Mouse (Mus musculus): Measurements from ENCODE around the gene Arfip1. TPM values are rescaled to one million over a fixed set of nuclear protein-coding genes. Genes with fewer than 3 reads are reported as not detected.
"Not testable (repeated sequence)": the region's sequence is repeated elsewhere in the genome, so short reads cannot be mapped to it uniquely, and the experiment has no call there.

Arfip1 gene
- total and polyA plus RNA-seq, 3 experiments, result 5.6 to 14.8 (median 14.8) TPM

DNA sequence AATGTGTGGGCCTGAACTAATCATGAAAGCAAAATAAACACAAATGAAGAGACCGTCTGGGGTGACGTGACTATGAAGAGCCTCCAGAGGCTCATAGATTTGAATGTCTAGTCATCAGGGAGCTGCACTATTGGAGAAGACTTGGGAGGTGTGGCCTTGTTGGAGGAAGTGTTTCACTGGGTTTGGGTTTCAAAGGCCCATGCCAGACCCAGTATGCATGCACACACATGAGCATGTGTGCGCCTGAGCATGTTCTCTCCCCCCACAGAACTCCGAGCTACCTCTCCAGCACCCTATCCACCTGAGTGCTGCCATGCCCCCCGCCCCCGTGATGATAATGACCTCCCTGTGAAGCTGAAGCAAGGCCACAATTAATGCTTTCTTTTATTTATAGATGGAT is 12.8 kb downstream of the Arfip1 start:
- H3K36me3 ChIP-seq (ENCODE audit: control insufficient read depth, insufficient read depth, low read length), result no peaks in the 10 kb centered on the region; the same call in 1 of the 2 replicates
- H3K27ac ChIP-seq, result no peak overlapping the region
- TF ChIP-seq POLR2A (IDR thresholded peaks at IDR 0.05; ENCODE audit: insufficient read depth, low read depth, low read length), result no peak
- TF ChIP-seq CTCF (IDR thresholded peaks at IDR 0.05), result no peak
- no peak for TF ChIP-seq EP300 (IDR thresholded peaks at IDR 0.05; ENCODE audit: insufficient read depth, low read depth, low read length)
- H3K27me3 ChIP-seq (ENCODE audit: control insufficient read depth, insufficient read depth, low read length), result no peaks in the 10 kb centered on the region
- WGBS, result 80% methylated on average over 6 of the region's 6 CpGs
- intact Hi-C loops (cut with DNase I), result no loop called here
- no peak overlapping the region for H3K9ac ChIP-seq (ENCODE audit: low read depth, low read length)
- no peak for DNase-seq
- peaks cover 4% of the 10 kb centered on the region for H3K79me2 ChIP-seq (replicated peaks; ENCODE audit: control insufficient read depth, insufficient read depth, low read length)
- H3K4me3 ChIP-seq, result no peak overlapping the region
- H3K4me1 ChIP-seq (ENCODE audit: control insufficient read depth, insufficient read depth, low read length), result peaks cover 7% of the 10 kb centered on the region

DNA sequence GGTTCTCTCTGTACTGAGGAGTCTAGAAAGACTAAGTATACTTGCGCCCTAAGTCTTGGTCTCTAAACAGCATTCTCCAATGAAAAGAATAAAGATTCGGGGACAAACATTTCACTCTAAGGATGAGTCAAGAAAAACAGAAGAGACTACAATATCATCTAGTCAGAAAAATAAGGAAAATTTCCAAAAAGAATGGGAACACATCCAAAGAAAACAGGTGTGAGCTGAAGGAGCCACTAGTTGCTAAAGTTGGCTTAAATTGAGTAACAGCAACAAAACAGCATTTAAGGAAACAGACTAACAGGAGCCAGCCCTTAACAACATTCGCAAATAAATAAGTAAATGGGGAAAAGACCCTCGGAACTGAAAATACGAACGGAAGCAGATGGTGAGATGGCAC is 13.9 kb downstream of the Arfip1 start:
- H3K9ac ChIP-seq (ENCODE audit: low read depth, low read length), result no peak overlapping the region
- WGBS, result 74% methylated on average over 6 of the region's 6 CpGs
- H3K4me3 ChIP-seq, result no peak overlapping the region
- peaks cover 4% of the 10 kb centered on the region for H3K79me2 ChIP-seq (replicated peaks; ENCODE audit: control insufficient read depth, insufficient read depth, low read length)
- TF ChIP-seq CTCF (IDR thresholded peaks at IDR 0.05) (no peak), EP300 (IDR thresholded peaks at IDR 0.05; ENCODE audit: insufficient read depth, low read depth, low read length) (no peak), POLR2A (IDR thresholded peaks at IDR 0.05; ENCODE audit: insufficient read depth, low read depth, low read length) (no peak)
- no peak overlapping the region for H3K27ac ChIP-seq
- H3K4me1 ChIP-seq (ENCODE audit: control insufficient read depth, insufficient read depth, low read length), result peaks cover 8% of the 10 kb centered on the region
- intact Hi-C loops (cut with DNase I), result no loop called here
- no peaks in the 10 kb centered on the region for H3K27me3 ChIP-seq (ENCODE audit: control insufficient read depth, insufficient read depth, low read length)
- no peak for DNase-seq
- peaks cover 6% of the 10 kb centered on the region for H3K36me3 ChIP-seq (ENCODE audit: control insufficient read depth, insufficient read depth, low read length)

DNA sequence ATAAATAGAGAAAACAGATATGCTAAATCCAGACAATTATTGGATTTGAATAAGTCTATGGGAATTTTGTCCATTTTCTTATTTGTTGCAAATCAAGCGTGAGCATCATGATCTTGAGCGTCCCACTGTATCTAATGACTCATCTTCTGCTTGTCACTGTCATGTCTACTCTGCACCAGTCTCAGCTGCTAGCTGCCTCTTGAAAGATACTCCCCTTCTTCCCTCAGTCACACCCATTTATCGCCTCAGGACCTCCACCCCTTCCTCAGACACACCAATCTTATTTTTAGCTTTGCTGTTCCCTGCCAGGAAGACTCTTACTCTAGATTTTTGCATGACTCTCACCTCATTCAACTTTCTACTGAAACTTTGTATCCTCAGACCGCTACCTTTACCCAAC is 19.0 kb downstream of the Arfip1 start:
- Histone ChIP-seq H3K27ac (no peak overlapping the region), H3K4me3 (no peak overlapping the region), H3K4me1 (ENCODE audit: control insufficient read depth, insufficient read depth, low read length) (peaks cover 11% of the 10 kb centered on the region), H3K36me3 (ENCODE audit: control insufficient read depth, insufficient read depth, low read length) (peaks cover 19% of the 10 kb centered on the region), H3K27me3 (ENCODE audit: control insufficient read depth, insufficient read depth, low read length) (no peaks in the 10 kb centered on the region), H3K79me2 (replicated peaks; ENCODE audit: control insufficient read depth, insufficient read depth, low read length) (peaks cover 2% of the 10 kb centered on the region), H3K9ac (ENCODE audit: low read depth, low read length) (no peak overlapping the region)
- TF ChIP-seq POLR2A (IDR thresholded peaks at IDR 0.05; ENCODE audit: insufficient read depth, low read depth, low read length), result no peak
- WGBS, result 54% methylated on average over 4 of the region's 4 CpGs
- intact Hi-C loops (cut with DNase I), result no loop called here
- no peak for DNase-seq

DNA sequence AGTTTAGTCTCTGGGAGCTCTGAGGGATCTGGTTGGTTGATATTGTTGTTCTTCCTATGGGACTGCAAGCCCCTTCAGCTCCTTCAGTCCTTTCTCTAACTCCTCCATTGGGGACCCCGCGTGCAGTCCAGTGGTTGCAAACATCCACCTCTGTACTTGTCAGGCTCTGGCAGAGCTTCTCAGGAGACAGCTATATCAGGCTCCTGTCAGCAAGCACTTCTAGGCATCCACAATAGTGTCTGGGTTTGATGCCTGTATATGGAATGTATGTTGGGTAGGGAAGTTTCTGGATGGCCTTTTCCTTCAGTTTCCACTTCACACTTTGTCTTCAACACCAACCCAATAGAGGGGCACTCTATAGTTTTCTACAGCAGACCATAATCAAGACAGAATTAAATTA is 19.5 kb downstream of the Arfip1 start:
- intact Hi-C loops (cut with DNase I); H3K79me2 ChIP-seq (replicated peaks; ENCODE audit: control insufficient read depth, insufficient read depth, low read length); DNase-seq; H3K27ac ChIP-seq; H3K9ac ChIP-seq (ENCODE audit: low read depth, low read length); H3K4me3 ChIP-seq; H3K27me3 ChIP-seq (ENCODE audit: control insufficient read depth, insufficient read depth, low read length): not testable (repeated sequence)
- H3K4me1 ChIP-seq (ENCODE audit: control insufficient read depth, insufficient read depth, low read length), result peaks cover 11% of the 10 kb centered on the region
- H3K36me3 ChIP-seq (ENCODE audit: control insufficient read depth, insufficient read depth, low read length), result peaks cover 19% of the 10 kb centered on the region
- WGBS, result 47% methylated on average over 2 of the region's 2 CpGs

DNA sequence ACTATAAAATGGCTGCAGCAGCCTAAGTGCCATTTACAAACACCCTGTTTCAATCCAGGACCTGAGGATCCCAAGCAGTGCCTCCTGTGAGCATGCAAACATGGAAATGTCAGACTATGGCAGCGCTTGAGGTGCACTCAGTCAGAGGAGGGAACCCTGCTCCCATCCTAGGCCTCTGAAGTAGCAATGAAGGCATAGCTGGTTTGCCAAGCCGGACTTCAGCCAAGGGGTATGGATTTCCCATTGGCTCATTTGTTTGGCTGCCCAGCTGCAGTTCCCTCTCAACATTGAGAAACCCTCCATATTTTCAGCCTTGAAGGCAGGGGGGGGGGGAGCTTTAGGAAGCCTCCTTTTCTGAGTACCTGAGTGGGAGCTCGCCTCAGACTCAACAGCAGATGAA is 24.1 kb downstream of the Arfip1 start:
- intact Hi-C loops (cut with DNase I), result no loop called here
- no peak overlapping the region for H3K9ac ChIP-seq (ENCODE audit: low read depth, low read length)
- no peak overlapping the region for H3K4me3 ChIP-seq
- TF ChIP-seq POLR2A (IDR thresholded peaks at IDR 0.05; ENCODE audit: insufficient read depth, low read depth, low read length), result no peak
- no peak for TF ChIP-seq CTCF (IDR thresholded peaks at IDR 0.05)
- TF ChIP-seq EP300 (IDR thresholded peaks at IDR 0.05; ENCODE audit: insufficient read depth, low read depth, low read length), result no peak
- H3K27me3 ChIP-seq (ENCODE audit: control insufficient read depth, insufficient read depth, low read length), result no peaks in the 10 kb centered on the region
- H3K79me2 ChIP-seq (replicated peaks; ENCODE audit: control insufficient read depth, insufficient read depth, low read length), result peaks cover 6% of the 10 kb centered on the region
- H3K36me3 ChIP-seq (ENCODE audit: control insufficient read depth, insufficient read depth, low read length), result peaks cover 12% of the 10 kb centered on the region
- 94% methylated on average over 3 of the region's 3 CpGs for WGBS
- DNase-seq, result no peak
- H3K4me1 ChIP-seq (ENCODE audit: control insufficient read depth, insufficient read depth, low read length), result peaks cover 8% of the 10 kb centered on the region
- H3K27ac ChIP-seq, result no peak overlapping the region

DNA sequence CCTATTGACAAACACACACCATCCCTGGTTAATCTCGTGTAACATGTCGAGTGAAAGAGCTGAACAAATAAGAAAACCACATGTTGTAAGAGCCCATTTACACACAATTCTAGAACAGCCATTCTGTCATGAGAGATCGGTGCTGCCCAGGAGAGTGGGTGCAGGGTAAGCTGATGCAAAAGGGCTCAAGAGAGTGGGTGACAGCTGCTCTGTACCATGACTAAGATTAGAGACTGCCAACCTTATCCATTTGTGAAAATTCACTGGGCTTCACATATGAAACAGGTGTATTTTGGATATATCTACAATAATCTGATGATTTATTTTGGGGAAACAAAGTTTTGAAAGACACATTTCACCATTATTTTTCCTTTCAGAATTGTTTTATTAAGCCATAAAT is 26.6 kb downstream of the Arfip1 start:
- Histone ChIP-seq H3K36me3 (ENCODE audit: control insufficient read depth, insufficient read depth, low read length) (peaks cover 11% of the 10 kb centered on the region), H3K27ac (no peak overlapping the region), H3K9ac (ENCODE audit: low read depth, low read length) (no peak overlapping the region), H3K4me1 (ENCODE audit: control insufficient read depth, insufficient read depth, low read length) (peaks cover 2% of the 10 kb centered on the region; the same call in 1 of the 2 replicates), H3K27me3 (ENCODE audit: control insufficient read depth, insufficient read depth, low read length) (no peaks in the 10 kb centered on the region), H3K79me2 (replicated peaks; ENCODE audit: control insufficient read depth, insufficient read depth, low read length) (peaks cover 8% of the 10 kb centered on the region), H3K4me3 (no peak overlapping the region)
- 76% methylated on average over 3 of the region's 3 CpGs for WGBS
- intact Hi-C loops (cut with DNase I), result no loop called here
- DNase-seq, result no peak
- TF ChIP-seq POLR2A (IDR thresholded peaks at IDR 0.05; ENCODE audit: insufficient read depth, low read depth, low read length) (no peak), CTCF (IDR thresholded peaks at IDR 0.05) (no peak), EP300 (IDR thresholded peaks at IDR 0.05; ENCODE audit: insufficient read depth, low read depth, low read length) (no peak)
